In genomic region chr6:140492043-140492442, GRCm38 (mm10) we compare ENCODE assay signal across 24 mouse cellular contexts.
DNase-seq lines count a peak whose midpoint lies in the region; ATAC-seq and TF ChIP-seq lines count a peak whose summit lies in the region.
"Had no signal": no experiment of that assay in that cellular context is flagged by ENCODE, and none has a peak within 500 bp of the region (broad histone marks: within the 10 kb centered on the region; RNA-seq: fewer than 3 reads in every experiment).

No protein-coding gene starts in this region.

- no peaks in the 10 kb centered on the region for H3K36me3 ChIP-seq in heart, postnatal 0 days (replicated peaks; ENCODE audit: control insufficient read depth, insufficient read depth, low read length)
- H3K36me3 ChIP-seq in heart, adult 2 months (ENCODE audit: control insufficient read depth, insufficient read depth, low read length), result no peaks in the 10 kb centered on the region
- H3K36me3 ChIP-seq: intestine, embryonic 15.5 days; midbrain, embryonic 15.5 days had no signal

- no peaks in the 10 kb centered on the region for H3K9me3 ChIP-seq in heart, postnatal 0 days (replicated peaks; ENCODE audit: control insufficient read depth, low read length)
- H3K9me3 ChIP-seq: embryonic facial prominence, embryonic 10.5 days; intestine, embryonic 15.5 days; limb, embryonic 10.5 days; megakaryocyte, embryonic 14.5 days; midbrain, embryonic 15.5 days had no signal

- peak; percentile 61 to 71 for DNase-seq in cerebellum, adult 18-20 months
- DNase-seq in heart, postnatal 0 days (ENCODE audit: low spot score), result no peak
- no peak for DNase-seq in heart, adult 2 months
- peak; percentile 94 for DNase-seq in brain, adult 2 months (ENCODE audit: low read depth, low spot score)
- peak; percentile 56 to 63 for DNase-seq in left cerebral cortex, postnatal 36 days (ENCODE audit: low spot score in 2 of 2)
- no peak for DNase-seq in adrenal gland, postnatal 25 days
- DNase-seq in lung, adult 2 months, result no peak
- DNase-seq: adrenal gland, adult 8-10 months; gastrocnemius, postnatal 36 days; heart, postnatal 14 days; kidney, adult 9 months; kidney, postnatal 25 days; liver, postnatal 0 days; lung, postnatal 14 days; thymus, adult 2 months had no signal

- 29% methylated on average over 6 of the region's 6 CpGs for WGBS in heart, postnatal 0 days
- WGBS in heart, adult 2 months, result 42% methylated on average over 6 of the region's 6 CpGs
- 46% methylated on average over 6 of the region's 6 CpGs for WGBS in lung, adult 2 months

- H3K4me2 ChIP-seq in heart, postnatal 0 days (ENCODE audit: low read depth, low read length), result no peak overlapping the region
- H3K4me2 ChIP-seq: heart, embryonic 11.5 days; hindbrain, embryonic 14.5 days; intestine, embryonic 15.5 days had no signal

- no peak for TF ChIP-seq CTCF in heart, postnatal 0 days (IDR thresholded peaks at IDR 0.05; ENCODE audit: low read depth)
- TF ChIP-seq CTCF in heart, adult 2 months (IDR thresholded peaks at IDR 0.05), result no peak
- no peak for TF ChIP-seq CTCF in lung, adult 2 months (IDR thresholded peaks at IDR 0.05; ENCODE audit: insufficient read depth, low read length)

- H3K27ac ChIP-seq in heart, postnatal 0 days (ENCODE audit: low read depth), result 0 out of 2 replicates have a peak overlapping the region, but pooled peaks have one; percentile 20
- no peak overlapping the region for H3K27ac ChIP-seq in heart, adult 2 months
- H3K27ac ChIP-seq: embryonic facial prominence, embryonic 10.5 days; hindbrain, embryonic 14.5 days; intestine, embryonic 15.5 days; limb, embryonic 10.5 days had no signal

- H3K9ac ChIP-seq in heart, postnatal 0 days (replicated peaks; ENCODE audit: low read depth, low read length), result no peak overlapping the region
- no peak overlapping the region for H3K9ac ChIP-seq in heart, adult 2 months (ENCODE audit: low read depth, low read length)
- H3K9ac ChIP-seq: hindbrain, embryonic 14.5 days; intestine, embryonic 15.5 days; liver, postnatal 0 days; midbrain, embryonic 15.5 days had no signal

- TF ChIP-seq POLR2A in heart, adult 2 months (IDR thresholded peaks at IDR 0.05; ENCODE audit: insufficient read depth, low read depth, low read length), result no peak
- no peak for TF ChIP-seq POLR2A in lung, adult 2 months (IDR thresholded peaks at IDR 0.05; ENCODE audit: borderline replicate concordance, extremely low read depth, low read depth, low read length)

- no peak for TF ChIP-seq EP300 in heart, postnatal 0 days (IDR thresholded peaks at IDR 0.05; ENCODE audit: low read depth)
- no peak for TF ChIP-seq EP300 in heart, adult 2 months (IDR thresholded peaks at IDR 0.05; ENCODE audit: insufficient read depth, low read depth, low read length)

- H3K27me3 ChIP-seq in heart, postnatal 0 days (ENCODE audit: control insufficient read depth, insufficient read depth, low read length), result no peaks in the 10 kb centered on the region
- no peaks in the 10 kb centered on the region for H3K27me3 ChIP-seq in heart, adult 2 months (ENCODE audit: control insufficient read depth, insufficient read depth, low read length)
- H3K27me3 ChIP-seq: intestine, embryonic 15.5 days; megakaryocyte, embryonic 14.5 days; midbrain, embryonic 15.5 days; Patski had no signal

- H3K4me3 ChIP-seq in heart, postnatal 0 days (ENCODE audit: low read depth, low read length), result no peak overlapping the region
- no peak overlapping the region for H3K4me3 ChIP-seq in heart, adult 2 months
- no peak overlapping the region for H3K4me3 ChIP-seq in lung, adult 2 months (replicated peaks; ENCODE audit: extremely low read depth, low read depth, low read length)
- H3K4me3 ChIP-seq: embryonic facial prominence, embryonic 10.5 days; intestine, embryonic 15.5 days; limb, embryonic 10.5 days; megakaryocyte, embryonic 14.5 days; midbrain, embryonic 15.5 days had no signal

- ATAC-seq in cerebellum, adult (ENCODE audit: insufficient number of reproducible peaks, low FRiP score, low TSS enrichment), result no peak
- no peak for ATAC-seq in heart, postnatal 0 days (ENCODE audit: insufficient read depth, low read depth)
- ATAC-seq: intestine, embryonic 15.5 days; liver, postnatal 0 days; Patski had no signal

- H3K79me2 ChIP-seq in heart, adult 2 months (replicated peaks; ENCODE audit: control insufficient read depth, insufficient read depth, low read length), result no peaks in the 10 kb centered on the region

- intact Hi-C loops in heart, adult 2 months (cut with DNase I), result no loop called here
- intact Hi-C loops in left cerebral cortex, postnatal 36 days (cut with DNase I), result no loop called here

- H3K4me1 ChIP-seq in heart, postnatal 0 days (ENCODE audit: control insufficient read depth, insufficient read depth), result peaks cover 9% of the 10 kb centered on the region; the same call in 1 of the 2 replicates
- peaks cover 7% of the 10 kb centered on the region for H3K4me1 ChIP-seq in heart, adult 2 months (ENCODE audit: control insufficient read depth, insufficient read depth, low read length)
- peaks cover 4% of the 10 kb centered on the region; the same call in 1 of the 2 replicates for H3K4me1 ChIP-seq in lung, adult 2 months (ENCODE audit: control insufficient read depth, insufficient read depth, low read length)

Comparison
In these comparisons a context has a peak if more than half of its experiments do, and no peak if none do; other contexts are left out.
1. DNase-seq: peak in cerebellum, adult 18-20 months (2 of 2), brain, adult 2 months (single experiment) and left cerebral cortex, postnatal 36 days (2 of 2); none in heart, postnatal 0 days (single experiment), heart, adult 2 months (0 of 2), adrenal gland, postnatal 25 days (single experiment) and lung, adult 2 months (single experiment).